Mouse (Mus musculus) myocyte (in vitro differentiated cells): ENCODE data around the gene Dner.

Source experiments
- CEBPB ChIP-seq: IDR thresholded peaks from 2 replicates; pipeline ENCODE4 v1.6.1; 2011; ENCODE audit warnings: mild to moderate bottlenecking, moderate library complexity; ENCODE audit not compliant: poor library complexity, insufficient read depth, severe bottlenecking
- E2F4 ChIP-seq: IDR thresholded peaks from one replicate; pipeline ENCODE4 v1.6.1; 2011; ENCODE audit warnings: mild to moderate bottlenecking, control low read depth, moderate library complexity; ENCODE audit not compliant: insufficient read depth
- MAX ChIP-seq: IDR thresholded peaks from one replicate; pipeline ENCODE4 v1.6.1; 2011; ENCODE audit warnings: low read depth, mild to moderate bottlenecking, control low read depth
- MYOG ChIP-seq, 3 experiments: IDR thresholded peaks; one replicate each; pipeline ENCODE4 v1.6.1; 2011; ENCODE audit warnings: control low read depth in 2 of 3, low read depth in 2 of 3, mild to moderate bottlenecking in 2 of 3; ENCODE audit not compliant: insufficient read length in 2 of 3, control insufficient read depth in 1 of 3, insufficient read depth in 1 of 3
- POLR2A ChIP-seq: IDR thresholded peaks from one replicate; pipeline ENCODE4 v1.6.1; 2011; ENCODE audit warnings: low read depth, mild to moderate bottlenecking, control low read depth, moderate library complexity; ENCODE audit not compliant: insufficient read length
- POLR2AphosphoS2 ChIP-seq: IDR thresholded peaks from one replicate; pipeline ENCODE4 v1.6.1; 2011; ENCODE audit warnings: low read depth, control low read depth; ENCODE audit not compliant: insufficient read length
- SRF ChIP-seq: IDR thresholded peaks from one replicate; pipeline ENCODE4 v1.6.1; 2011; ENCODE audit warnings: low read depth; ENCODE audit not compliant: control insufficient read depth, insufficient read length
- TCF12 ChIP-seq: IDR thresholded peaks from one replicate; pipeline ENCODE4 v1.6.1; 2011; ENCODE audit warnings: mild to moderate bottlenecking, control low read depth; ENCODE audit not compliant: poor library complexity, insufficient read depth, severe bottlenecking
- USF1 ChIP-seq: IDR thresholded peaks from one replicate; pipeline ENCODE4 v1.6.1; 2011; ENCODE audit warnings: low read depth, mild to moderate bottlenecking, control low read depth, moderate library complexity

GRCm38 (mm10) chr1:84408873-84409272 is 287.1 kb downstream of the Dner start:
- TF ChIP-seq MYOG (IDR thresholded peaks at IDR 0.05; ENCODE audit: control insufficient read depth in 1 of 3, insufficient read depth in 1 of 3, insufficient read length in 2 of 3, low read depth in 2 of 3) = no peak
- TF ChIP-seq POLR2A = no peak
- no peak for TF ChIP-seq MAX
- no peak for TF ChIP-seq E2F4
- TF ChIP-seq SRF = no peak
- TF ChIP-seq CEBPB = no peak
- TF ChIP-seq POLR2AphosphoS2 = no peak
- TF ChIP-seq USF1 = no peak
- no peak for TF ChIP-seq TCF12
